In genomic region chr6:148687770-148688169, GRCm38 (mm10) we compare ENCODE assay signal across 8 mouse cellular contexts.
DNase-seq lines count a peak whose midpoint lies in the region; ATAC-seq and TF ChIP-seq lines count a peak whose summit lies in the region.

No protein-coding gene starts in this region.

- no peak for TF ChIP-seq EP300 in CH12.LX (IDR thresholded peaks at IDR 0.05; ENCODE audit: low read length)

- peaks cover 0 to 9% of the 10 kb centered on the region in 2 experiments; a peak in 2 of 4 replicates for H3K4me1 ChIP-seq in CH12.LX (ENCODE audit: control insufficient read depth in 1 of 2, insufficient read depth in 2 of 2)
- H3K4me1 ChIP-seq in embryonic facial prominence, embryonic 10.5 days: no peaks in the 10 kb centered on the region

- H3K9me3 ChIP-seq in CH12.LX (replicated peaks; ENCODE audit: low read length): no peaks in the 10 kb centered on the region
- no peaks in the 10 kb centered on the region for H3K9me3 ChIP-seq in embryonic facial prominence, embryonic 10.5 days

- H3K27ac ChIP-seq in CH12.LX (ENCODE audit: insufficient read depth, low read depth): no peak overlapping the region
- no peak overlapping the region for H3K27ac ChIP-seq in embryonic facial prominence, embryonic 10.5 days (replicated peaks)

- peak; percentile 46 to 69; a peak in 3 of 4 replicates for TF ChIP-seq CTCF in CH12.LX (conservative IDR thresholded peaks at IDR 0.05 in 1 of 2, IDR thresholded peaks at IDR 0.05 in 1 of 2; ENCODE audit: low read depth in 2 of 2, low read length in 2 of 2)

- H3K4me3 ChIP-seq in CH12.LX (replicated peaks in 1 of 3; ENCODE audit: low read depth in 2 of 3, low read length in 2 of 3, poor library complexity in 1 of 3): no peak overlapping the region
- H3K4me3 ChIP-seq in embryonic facial prominence, embryonic 10.5 days: no peak overlapping the region

- dilution Hi-C loops in CH12.LX (cut with MboI; ENCODE audit: extremely low pct_ligation_motif_present, extremely low pct_unique_long_range_greater_than_20kb, low sequenced_read_pairs): no loop called here

- no peak overlapping the region for H3K9ac ChIP-seq in CH12.LX (ENCODE audit: insufficient read depth, low read depth)

- H3K36me3 ChIP-seq in CH12.LX (replicated peaks in 1 of 2; ENCODE audit: control insufficient read depth in 1 of 2, insufficient read depth in 1 of 2, low read length in 1 of 2): no peaks in the 10 kb centered on the region
- H3K36me3 ChIP-seq in embryonic facial prominence, embryonic 10.5 days (replicated peaks): no peaks in the 10 kb centered on the region

- 25% methylated on average over 4 of the region's 4 CpGs for WGBS in embryonic facial prominence, embryonic 10.5 days

- no peak for TF ChIP-seq POLR2A in CH12.LX (IDR thresholded peaks at IDR 0.05; ENCODE audit: low read depth, low read length)

- H3K4me2 ChIP-seq in CH12.LX (ENCODE audit: insufficient read depth, low read depth, poor library complexity, severe bottlenecking): no peak overlapping the region

- peak; percentile 45 for DNase-seq in CH12.LX (ENCODE audit: extremely low read depth)
- DNase-seq in R1 (ENCODE audit: low read depth, low spot score): peak; percentile 46
- DNase-seq in embryonic facial prominence, embryonic 10.5 days (ENCODE audit: low spot score): peak; percentile 50
- DNase-seq in heart, adult 9 months (ENCODE audit: low spot score in 2 of 2): peak; percentile 10 to 33
- DNase-seq in layer of hippocampus, adult 9-11 months: peak; percentile 23
- peak; percentile 79 for DNase-seq in lung, postnatal 10 days
- peak; percentile 46 to 78 for DNase-seq in right cerebral cortex, postnatal 10 days (ENCODE audit: low spot score in 2 of 2)

- no peaks in the 10 kb centered on the region for H3K79me2 ChIP-seq in CH12.LX (replicated peaks; ENCODE audit: control insufficient read depth, extremely low read depth, insufficient read depth, poor library complexity, severe bottlenecking)

- H3K27me3 ChIP-seq in CH12.LX (replicated peaks): no peaks in the 10 kb centered on the region
- no peaks in the 10 kb centered on the region for H3K27me3 ChIP-seq in embryonic facial prominence, embryonic 10.5 days (replicated peaks; ENCODE audit: low read depth, poor library complexity, severe bottlenecking)

- peak; percentile 57 for TF ChIP-seq RAD21 in CH12.LX (IDR thresholded peaks at IDR 0.05; ENCODE audit: low read depth, low read length)

- in situ Hi-C loops in CH12.LX (cut with MboI; ENCODE audit: low pct_ligation_motif_present, low pct_unique_long_range_greater_than_20kb, low sequenced_read_pairs): no loop called here

- ATAC-seq in monocyte, adult 5-6 weeks (replicated peaks; ENCODE audit: insufficient number of reproducible peaks, low FRiP score, low TSS enrichment, poor library complexity, severe bottlenecking): no peak

TF ChIP-seq in CH12.LX, 34 proteins besides CTCF, POLR2A, EP300 and RAD21:
- TF ChIP-seq SMC3 (IDR thresholded peaks at IDR 0.05; ENCODE audit: low read depth, low read length): peak; percentile 74
- TF ChIP-seq POLR2AphosphoS2 (IDR thresholded peaks at IDR 0.05; ENCODE audit: low read depth, low read length): no peak
- TF ChIP-seq NRF1 (IDR thresholded peaks at IDR 0.05; ENCODE audit: low read depth, low read length): no peak
- TF ChIP-seq ZMIZ1 (IDR thresholded peaks at IDR 0.05; ENCODE audit: low read depth, low read length): no peak
- no peak for TF ChIP-seq KAT2A (IDR thresholded peaks at IDR 0.05; ENCODE audit: insufficient replicate concordance, low read length)

Comparison
In these comparisons a context has a peak if more than half of its experiments do, and no peak if none do; other contexts are left out.
1. DNase-seq: peak in every context shown above with its lines; median percentile 79 in lung, postnatal 10 days; 62 in right cerebral cortex, postnatal 10 days; 50 in embryonic facial prominence, embryonic 10.5 days; 46 in R1; 45 in CH12.LX; 23 in layer of hippocampus, adult 9-11 months; 22 in heart, adult 9 months.